Mouse (Mus musculus) megakaryocyte progenitor cell, adult 5-6 weeks (primary cell): Measurements from ENCODE around the gene Olfr195. TPM values are rescaled to one million over a fixed set of nuclear protein-coding genes. Genes with fewer than 3 reads are reported as not detected.
"Not testable (repeated sequence)": the region's sequence is repeated elsewhere in the genome, so short reads cannot be mapped to it uniquely, and the experiment has no call there.

Source experiments
- ATAC-seq: replicated peaks from 2 replicates; pipeline ENCODE4 v1.8.0; 2016; ENCODE audit warnings: mild to moderate bottlenecking, moderate TSS enrichment, inconsistent platforms; ENCODE audit not compliant: poor library complexity
- total RNA-seq, 2 experiments: library from RNA; stranded (forward) in 1 of 2; stranded (reverse) in 1 of 2; fragments of 157-497, 149-512 nt in 1 of 2; fragments of 200-1000 nt in 1 of 2; gene quantifications; 2 replicates each; pipeline versions ENCODE4 v1.2.3 to v1.2.4; 2015 to 2017

Gene Olfr195
- total RNA-seq (2015) (not detected in 2 replicates), total RNA-seq (2017) (not detected in 2 replicates)

- ATAC-seq: no peak
Measured at GRCm38 (mm10) chr16:59146746-59147145, at the start of gene Olfr195. Olfr195 (plus strand) TSS chr16:59147046.

GRCm38 (mm10) chr16:59105312-59105711, 41.5 kb upstream of the Olfr195 start:
- ATAC-seq: no peak

DNA sequence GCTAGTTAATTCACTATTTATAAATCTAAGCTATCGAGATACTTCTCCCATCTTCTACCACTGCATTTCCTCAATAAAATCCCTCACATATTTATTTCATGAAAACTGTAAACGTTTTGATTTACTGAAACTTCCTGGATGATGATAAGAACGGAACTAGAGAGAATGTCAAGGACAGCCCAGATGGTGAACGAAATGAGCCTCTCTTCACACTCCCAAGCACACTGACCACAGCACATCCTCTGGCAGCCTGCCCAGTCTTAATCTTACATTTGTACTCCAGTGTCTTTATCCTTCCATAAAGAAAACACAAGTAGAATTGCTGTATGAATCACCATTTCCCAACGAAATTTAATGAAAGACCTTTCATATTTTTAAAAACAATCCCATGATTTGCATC, 38.3 kb upstream of the Olfr195 start:
- ATAC-seq: not testable (repeated sequence)

- no peak for ATAC-seq
Measured at GRCm38 (mm10) chr16:59111781-59112180, 35.1 kb upstream of the Olfr195 start, which contains the start of gene Olfr193. Olfr193 (minus strand) TSS chr16:59111881.

DNA sequence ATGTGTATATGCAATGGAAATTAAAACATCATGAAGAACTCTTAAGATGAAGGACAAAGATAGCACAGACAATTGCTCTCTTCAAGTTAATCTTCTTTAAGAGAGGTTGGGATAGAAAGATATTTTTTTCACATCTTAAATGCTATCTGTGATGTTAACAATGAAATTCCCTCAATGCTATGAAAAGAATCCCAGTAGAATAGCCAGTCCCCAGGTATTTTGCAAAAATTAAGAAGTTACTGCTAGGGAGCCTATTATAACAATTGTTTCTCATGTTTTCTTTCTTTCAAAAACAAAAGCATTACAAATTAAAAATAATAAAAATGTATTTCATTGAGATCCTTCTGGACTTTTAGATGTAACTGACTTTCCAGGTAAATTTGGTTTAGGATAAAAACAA, 25.9 kb upstream of the Olfr195 start, which contains the start of gene Olfr194:
TSS of gene Olfr194 (minus strand) at position 101 of the 400 bp plus-strand sequence.
- no peak for ATAC-seq

- no peak for ATAC-seq
Measured at GRCm38 (mm10) chr16:59130740-59131139, 16.1 kb upstream of the Olfr195 start.

GRCm38 (mm10) chr16:59141105-59141504, 5.7 kb upstream of the Olfr195 start:
- ATAC-seq: no peak

DNA sequence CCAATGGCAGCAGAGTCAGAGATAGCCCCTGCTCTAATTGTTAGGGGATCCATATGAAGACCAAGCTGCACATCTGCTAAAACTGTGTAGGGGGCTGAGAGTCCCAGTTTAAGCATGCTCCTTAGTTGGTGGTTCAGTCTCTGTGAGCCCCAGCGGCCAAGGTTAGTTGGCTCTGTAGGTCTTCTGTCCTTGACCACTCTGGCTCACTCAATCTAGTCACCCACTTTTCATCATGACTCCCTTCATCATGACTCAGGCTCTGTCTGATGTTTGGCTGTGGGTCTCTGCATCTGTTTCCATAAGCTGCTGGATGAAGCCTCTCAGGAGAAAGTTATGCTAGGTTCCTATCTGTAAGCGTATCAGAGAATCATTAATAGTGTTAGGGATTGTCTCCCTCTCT, 5.2 kb downstream of the Olfr195 start:
- ATAC-seq: no peak

- no peak for ATAC-seq
Measured at GRCm38 (mm10) chr16:59170354-59170753, 23.5 kb downstream of the Olfr195 start, which contains the start of gene Olfr196. Olfr196 (minus strand) TSS chr16:59170454.

Other genes starting within 250 kb of the Olfr195 start
- gene Olfr181, start 218.3 kb upstream of the Olfr195 start, total RNA-seq (2015): not detected in 2 replicates
- gene Olfr181, start 218.3 kb upstream of the Olfr195 start, total RNA-seq (2017): not detected in 2 replicates
- not detected in 2 replicates for gene Olfr180, start 217.7 kb upstream of the Olfr195 start, total RNA-seq (2015)
- gene Olfr180, start 217.7 kb upstream of the Olfr195 start, total RNA-seq (2017): not detected in 2 replicates
- gene Olfr183, start 151.7 kb upstream of the Olfr195 start, total RNA-seq (2015): not detected in 2 replicates
- not detected in 2 replicates for gene Olfr183, start 151.7 kb upstream of the Olfr195 start, total RNA-seq (2017)
- gene Olfr186, start 116.8 kb upstream of the Olfr195 start, total RNA-seq (2015): not detected in 2 replicates
- gene Olfr186, start 116.8 kb upstream of the Olfr195 start, total RNA-seq (2017): not detected in 2 replicates
- not detected in 2 replicates for gene Olfr187, start 107.3 kb upstream of the Olfr195 start, total RNA-seq (2015)
- gene Olfr187, start 107.3 kb upstream of the Olfr195 start, total RNA-seq (2017): not detected in 2 replicates
- not detected in 2 replicates for gene Olfr190, start 69.0 kb upstream of the Olfr195 start, total RNA-seq (2015)
- gene Olfr190, start 69.0 kb upstream of the Olfr195 start, total RNA-seq (2017): not detected in 2 replicates
- gene Olfr191, start 57.2 kb upstream of the Olfr195 start, total RNA-seq (2015): not detected in 2 replicates
- gene Olfr191, start 57.2 kb upstream of the Olfr195 start, total RNA-seq (2017): not detected in 2 replicates
- not detected in 2 replicates for gene Olfr193, start 35.2 kb upstream of the Olfr195 start, total RNA-seq (2015)
- gene Olfr193, start 35.2 kb upstream of the Olfr195 start, total RNA-seq (2017): not detected in 2 replicates
- gene Olfr194, start 26.0 kb upstream of the Olfr195 start, total RNA-seq (2015): not detected in 2 replicates
- gene Olfr194, start 26.0 kb upstream of the Olfr195 start, total RNA-seq (2017): not detected in 2 replicates
- not detected in 2 replicates for gene Olfr196, start 23.4 kb downstream of the Olfr195 start, total RNA-seq (2015)
- not detected in 2 replicates for gene Olfr196, start 23.4 kb downstream of the Olfr195 start, total RNA-seq (2017)
- gene Olfr198, start 56.5 kb downstream of the Olfr195 start, total RNA-seq (2015): not detected in 2 replicates
- not detected in 2 replicates for gene Olfr198, start 56.5 kb downstream of the Olfr195 start, total RNA-seq (2017)
- not detected in 2 replicates for gene Olfr199, start 72.7 kb downstream of the Olfr195 start, total RNA-seq (2015)
- gene Olfr199, start 72.7 kb downstream of the Olfr195 start, total RNA-seq (2017): not detected in 2 replicates
- not detected in 2 replicates for gene Olfr201, start 125.6 kb downstream of the Olfr195 start, total RNA-seq (2015)
- not detected in 2 replicates for gene Olfr201, start 125.6 kb downstream of the Olfr195 start, total RNA-seq (2017)
- gene Olfr202, start 139.7 kb downstream of the Olfr195 start, total RNA-seq (2015): not detected in 2 replicates
- gene Olfr202, start 139.7 kb downstream of the Olfr195 start, total RNA-seq (2017): not detected in 2 replicates
- not detected in 2 replicates for gene Olfr203, start 151.8 kb downstream of the Olfr195 start, total RNA-seq (2015)
- not detected in 2 replicates for gene Olfr203, start 151.8 kb downstream of the Olfr195 start, total RNA-seq (2017)
- gene Olfr204, start 171.2 kb downstream of the Olfr195 start, total RNA-seq (2015): 0.02 TPM in 1 of 2 replicates, not detected in the other
- gene Olfr204, start 171.2 kb downstream of the Olfr195 start, total RNA-seq (2017): not detected in 2 replicates
- not detected in 2 replicates for gene Olfr205, start 184.1 kb downstream of the Olfr195 start, total RNA-seq (2015)
- gene Olfr205, start 184.1 kb downstream of the Olfr195 start, total RNA-seq (2017): not detected in 2 replicates
- not detected in 2 replicates for gene Olfr206, start 202.2 kb downstream of the Olfr195 start, total RNA-seq (2015)
- gene Olfr206, start 202.2 kb downstream of the Olfr195 start, total RNA-seq (2017): not detected in 2 replicates
- not detected in 2 replicates for gene Olfr209, start 216.9 kb downstream of the Olfr195 start, total RNA-seq (2015)
- gene Olfr209, start 216.9 kb downstream of the Olfr195 start, total RNA-seq (2017): not detected in 2 replicates